ENCODE assay signal across 8 mouse cellular contexts in the genomic region with DNA sequence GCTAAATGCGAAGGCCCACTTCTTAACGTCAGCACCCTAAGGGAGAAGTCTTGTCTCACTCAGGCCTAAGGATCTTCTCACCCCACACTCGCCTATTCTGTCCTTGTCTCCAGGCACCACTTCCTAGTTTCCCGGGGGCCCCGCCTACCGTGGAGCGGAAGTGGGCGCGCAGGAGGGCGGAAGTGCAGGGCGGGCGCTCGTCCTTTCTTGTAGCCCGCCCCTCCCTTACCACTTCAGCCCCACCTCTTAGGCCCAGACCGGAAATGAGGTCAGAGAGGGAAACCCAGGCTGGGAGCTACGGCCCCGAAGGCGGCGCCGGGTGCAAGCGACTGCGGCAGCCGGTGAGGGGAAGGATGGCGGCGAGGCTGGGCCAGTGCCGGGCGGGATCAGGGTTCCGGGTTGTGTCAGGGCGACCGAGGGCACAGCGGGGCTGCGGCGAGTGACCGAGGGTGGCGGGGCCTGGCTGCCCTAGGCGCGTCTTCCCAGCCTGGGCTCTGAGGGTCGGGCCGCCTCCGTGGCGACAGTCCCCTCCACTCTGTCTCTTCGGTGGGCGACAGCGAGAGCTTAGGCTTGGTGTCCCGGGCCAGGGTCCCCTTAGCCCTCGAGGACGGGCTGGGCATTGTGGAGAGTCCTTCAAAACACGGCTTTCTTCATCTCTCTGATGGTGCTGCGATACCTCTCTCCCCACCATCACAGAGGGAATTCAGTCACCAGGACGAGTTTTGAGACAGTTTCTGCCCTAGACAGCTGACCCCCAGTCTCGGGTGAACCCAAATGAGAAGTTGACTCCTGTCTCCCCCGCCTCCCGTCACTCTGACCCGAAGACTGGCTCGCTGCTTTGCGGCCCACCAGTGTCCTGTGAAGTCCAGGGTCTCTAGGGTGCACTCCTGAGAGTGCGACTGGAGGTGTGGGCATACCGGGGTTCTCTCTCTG. TPM values are rescaled to one million over a fixed set of nuclear protein-coding genes. Genes with fewer than 3 reads are reported as not detected.
DNase-seq lines count a peak whose midpoint lies in the region; ATAC-seq and TF ChIP-seq lines count a peak whose summit lies in the region.

TSS of gene Gpatch2l (plus strand) at position 255 of the 933 bp plus-strand sequence.

- peak within 1 kb of the TSS; percentile 81 for H3K4me3 ChIP-seq in embryonic facial prominence, embryonic 13.5 days
- peak within 1 kb of the TSS; percentile 99 for H3K4me3 ChIP-seq in kidney, adult 2 months (ENCODE audit: insufficient read depth, low read depth, low read length)
- peak within 1 kb of the TSS; percentile 90 for H3K4me3 ChIP-seq in limb, embryonic 12.5 days (replicated peaks)
- H3K4me3 ChIP-seq in midbrain, embryonic 15.5 days, result peak within 1 kb of the TSS; percentile 62
- peak within 1 kb of the TSS; percentile 87 for H3K4me3 ChIP-seq in spleen, adult 2 months (ENCODE audit: extremely low read depth, insufficient read depth, insufficient read length)

- peaks cover 23% of the 10 kb centered on the region for H3K4me1 ChIP-seq in embryonic facial prominence, embryonic 13.5 days
- H3K4me1 ChIP-seq in kidney, adult 2 months (ENCODE audit: control insufficient read depth, insufficient read depth, low read length), result 0 out of 2 replicates have a peak, but pooled peaks cover 2% of the 10 kb centered on the region
- peaks cover 16% of the 10 kb centered on the region for H3K4me1 ChIP-seq in limb, embryonic 12.5 days (replicated peaks)
- H3K4me1 ChIP-seq in midbrain, embryonic 15.5 days, result peaks cover 42% of the 10 kb centered on the region
- peaks cover 4% of the 10 kb centered on the region; the same call in 1 of the 2 replicates for H3K4me1 ChIP-seq in spleen, adult 2 months (ENCODE audit: control insufficient read depth, insufficient read depth, insufficient read length)

- 1% methylated on average over 55 of the region's 58 CpGs for WGBS in embryonic facial prominence, embryonic 13.5 days
- WGBS in kidney, adult 2 months, result under 1% methylated on average over 58 of the region's 58 CpGs
- under 1% methylated on average over 58 of the region's 58 CpGs for WGBS in limb, embryonic 12.5 days
- WGBS in midbrain, embryonic 15.5 days, result 1% methylated on average over 58 of the region's 58 CpGs
- under 1% methylated on average over 58 of the region's 58 CpGs for WGBS in spleen, adult 2 months

- no peaks in the 10 kb centered on the region for H3K27me3 ChIP-seq in embryonic facial prominence, embryonic 13.5 days
- H3K27me3 ChIP-seq in kidney, adult 2 months (replicated peaks; ENCODE audit: control insufficient read depth, insufficient read depth, low read length), result no peaks in the 10 kb centered on the region
- peaks cover 4% of the 10 kb centered on the region; the same call in 1 of the 2 replicates for H3K27me3 ChIP-seq in limb, embryonic 12.5 days
- H3K27me3 ChIP-seq in midbrain, embryonic 15.5 days (replicated peaks), result no peaks in the 10 kb centered on the region
- H3K27me3 ChIP-seq in spleen, adult 2 months (ENCODE audit: control insufficient read depth, insufficient read depth, low read length), result no peaks in the 10 kb centered on the region

- peaks cover 20% of the 10 kb centered on the region for H3K36me3 ChIP-seq in embryonic facial prominence, embryonic 13.5 days
- no peaks in the 10 kb centered on the region for H3K36me3 ChIP-seq in kidney, adult 2 months (ENCODE audit: control insufficient read depth, insufficient read depth, low read length)
- H3K36me3 ChIP-seq in limb, embryonic 12.5 days, result peaks cover 23% of the 10 kb centered on the region
- 0 out of 2 replicates have a peak, but pooled peaks cover 4% of the 10 kb centered on the region for H3K36me3 ChIP-seq in midbrain, embryonic 15.5 days (replicated peaks)
- H3K36me3 ChIP-seq in spleen, adult 2 months (ENCODE audit: control insufficient read depth, insufficient read depth, low read length), result peaks cover 9% of the 10 kb centered on the region

- peak; percentile 94 for DNase-seq in 3134 (ENCODE audit: extremely low read depth, insufficient read length, low spot score)
- peak; percentile 98 for DNase-seq in adrenal gland, postnatal 36 days
- peak; percentile 99 for DNase-seq in heart, adult 18-20 months
- peak; percentile 98 for DNase-seq in kidney, adult 2 months
- DNase-seq in spleen, adult 2 months (ENCODE audit: low read depth in 1 of 2, low spot score in 2 of 2), result peak; percentile 96

- no peaks in the 10 kb centered on the region for H3K9me3 ChIP-seq in embryonic facial prominence, embryonic 13.5 days
- H3K9me3 ChIP-seq in limb, embryonic 12.5 days, result no peaks in the 10 kb centered on the region
- H3K9me3 ChIP-seq in midbrain, embryonic 15.5 days, result no peaks in the 10 kb centered on the region

- peak within 1 kb of the TSS; percentile 95 for H3K4me2 ChIP-seq in embryonic facial prominence, embryonic 13.5 days
- peak within 1 kb of the TSS; percentile 93 for H3K4me2 ChIP-seq in limb, embryonic 12.5 days
- peak within 1 kb of the TSS; percentile 90 for H3K4me2 ChIP-seq in midbrain, embryonic 15.5 days

- peak within 1 kb of the TSS; percentile 81 for H3K27ac ChIP-seq in embryonic facial prominence, embryonic 13.5 days
- H3K27ac ChIP-seq in kidney, adult 2 months (ENCODE audit: insufficient read depth, low read depth, low read length), result peak within 1 kb of the TSS; percentile 62
- H3K27ac ChIP-seq in limb, embryonic 12.5 days, result peak within 1 kb of the TSS; percentile 73
- peak within 1 kb of the TSS; percentile 85 for H3K27ac ChIP-seq in midbrain, embryonic 15.5 days
- peak within 1 kb of the TSS; percentile 89 for H3K27ac ChIP-seq in spleen, adult 2 months (ENCODE audit: insufficient read depth, low read length)

- no peak for TF ChIP-seq CTCF in kidney, adult 2 months (conservative IDR thresholded peaks at IDR 0.05; ENCODE audit: insufficient read depth, insufficient read length, low read depth, low read length)
- no peak for TF ChIP-seq CTCF in spleen, adult 2 months (IDR thresholded peaks at IDR 0.05; ENCODE audit: extremely low read depth, insufficient read depth, insufficient read length, insufficient replicate concordance)

- ATAC-seq in embryonic facial prominence, embryonic 13.5 days (ENCODE audit: insufficient number of reproducible peaks, insufficient read depth, low FRiP score, low TSS enrichment, low read depth), result peak; percentile 97
- ATAC-seq in limb, embryonic 12.5 days (ENCODE audit: insufficient number of reproducible peaks, insufficient read depth, low FRiP score, low TSS enrichment, low read depth), result peak; percentile 97
- peak; percentile 99 for ATAC-seq in midbrain, embryonic 15.5 days (replicated peaks)

- H3K9ac ChIP-seq in embryonic facial prominence, embryonic 13.5 days, result peak within 1 kb of the TSS; percentile 88
- peak within 1 kb of the TSS; percentile 84 for H3K9ac ChIP-seq in limb, embryonic 12.5 days (replicated peaks)
- peak within 1 kb of the TSS; percentile 80 for H3K9ac ChIP-seq in midbrain, embryonic 15.5 days

- peak; percentile 24 for TF ChIP-seq POLR2A in kidney, adult 2 months (IDR thresholded peaks at IDR 0.05; ENCODE audit: low read depth, low read length)
- TF ChIP-seq POLR2A in spleen, adult 2 months (IDR thresholded peaks at IDR 0.05; ENCODE audit: low read depth, low read length), result peak; percentile 59

RNA-seq across cellular contexts. Expression of gene Gpatch2l, which starts in this region (rescaled TPM):
- 10 to 100 TPM; 20.4 to 22.5 TPM for total RNA-seq in adrenal gland, postnatal 36 days (2021)
- polyA plus RNA-seq in embryonic facial prominence, embryonic 13.5 days (2015; fragmentation: Nextera tagmentation; extraction: Ambion mirVana), result 19.8 and 22.1 TPM in 2 replicates
- 10 to 100 TPM; 11.8 to 13.3 TPM for total RNA-seq in heart, adult 18-20 months (2021)
- polyA plus RNA-seq in kidney, adult 2 months (2012; rRNA removed), result 8.1 and 9.2 TPM in 2 replicates
- polyA plus RNA-seq in limb, embryonic 12.5 days (2016; fragmentation: Nextera tagmentation; extraction: Ambion mirVana), result 20.3 and 20.7 TPM in 2 replicates
- polyA plus RNA-seq in midbrain, embryonic 15.5 days (2015; fragmentation: Nextera tagmentation; extraction: Ambion mirVana), result 31.2 and 32.4 TPM in 2 replicates
- 10.7 and 11.1 TPM in 2 replicates for polyA plus RNA-seq in spleen, adult 2 months (2012; rRNA removed)

Comparison
In these comparisons a context has a peak if more than half of its experiments do, and no peak if none do; other contexts are left out.
1. Peak in every context shown above with its lines: DNase-seq, ATAC-seq, H3K4me3 ChIP-seq and H3K27ac ChIP-seq.